Mouse (Mus musculus): ENCODE measurements around the gene Mafg. TPM values are rescaled to one million over a fixed set of nuclear protein-coding genes. Genes with fewer than 3 reads are reported as not detected.

Gene Mafg
- total and polyA plus RNA-seq, 3 experiments = 17.0 to 63.7 (median 29.3) TPM

- TF ChIP-seq SIN3A (IDR thresholded peaks at IDR 0.05; ENCODE audit: low read length) = peak; percentile 97
- TF ChIP-seq HCFC1 (IDR thresholded peaks at IDR 0.05; ENCODE audit: low read depth, low read length) = peak; percentile 89
- no peak for TF ChIP-seq SMC3 (IDR thresholded peaks at IDR 0.05; ENCODE audit: low read depth, low read length)
- no peak for TF ChIP-seq IRF4 (IDR thresholded peaks at IDR 0.05; ENCODE audit: low read depth, low read length)
- TF ChIP-seq NELFE (IDR thresholded peaks at IDR 0.05; ENCODE audit: low read depth, low read length) = peak; percentile 81
- no peak for TF ChIP-seq JUND (conservative IDR thresholded peaks at IDR 0.05; ENCODE audit: low read depth, low read length)
- no peak for TF ChIP-seq ZKSCAN1 (IDR thresholded peaks at IDR 0.05; ENCODE audit: borderline replicate concordance, low read depth, low read length)
- TF ChIP-seq ZC3H11A (IDR thresholded peaks at IDR 0.05; ENCODE audit: low read depth, low read length) = no peak
- no peak; the same call in 1 of the 2 replicates for TF ChIP-seq GABPA (IDR thresholded peaks at IDR 0.05; ENCODE audit: insufficient replicate concordance, low read depth, low read length)
- TF ChIP-seq CTCF (conservative IDR thresholded peaks at IDR 0.05 in 1 of 2, IDR thresholded peaks at IDR 0.05 in 1 of 2; ENCODE audit: low read depth in 2 of 2, low read length in 2 of 2) = no peak
- TF ChIP-seq EP300 (IDR thresholded peaks at IDR 0.05; ENCODE audit: low read length) = no peak
Observed at GRCm38 (mm10) chr11:120624680-120625111, 8.7 kb downstream of the Mafg start (continued).

GRCm38 (mm10) chr11:120623961-120624679, 9.3 kb downstream of the Mafg start:
- dilution Hi-C loops (cut with MboI; ENCODE audit: extremely low pct_ligation_motif_present, extremely low pct_unique_long_range_greater_than_20kb, low sequenced_read_pairs) = no loop called here
- no peaks in the 10 kb centered on the region for H3K27me3 ChIP-seq (replicated peaks)
- H3K9ac ChIP-seq (ENCODE audit: insufficient read depth, low read depth) = peak overlapping the region; percentile 93
- H3K4me3 ChIP-seq (replicated peaks in 1 of 3; ENCODE audit: low read depth in 2 of 3, low read length in 2 of 3, poor library complexity in 1 of 3) = peak overlapping the region; percentile 82 to 100 (median 100)
- H3K4me1 ChIP-seq (ENCODE audit: control insufficient read depth in 1 of 2, insufficient read depth in 2 of 2) = peaks cover 27 to 52% of the 10 kb centered on the region in 2 experiments
- DNase-seq (ENCODE audit: extremely low read depth) = peak; percentile 74
- H3K27ac ChIP-seq (ENCODE audit: insufficient read depth, low read depth) = peak overlapping the region; percentile 83
- peaks cover 26% of the 10 kb centered on the region for H3K79me2 ChIP-seq (replicated peaks; ENCODE audit: control insufficient read depth, extremely low read depth, insufficient read depth, poor library complexity, severe bottlenecking)
- no peaks in the 10 kb centered on the region for H3K9me3 ChIP-seq (replicated peaks; ENCODE audit: low read length)
- H3K36me3 ChIP-seq (replicated peaks in 1 of 2; ENCODE audit: control insufficient read depth in 1 of 2, insufficient read depth in 1 of 2, low read length in 1 of 2) = peaks cover 55 to 77% of the 10 kb centered on the region in 2 experiments
- TF ChIP-seq MEF2A (IDR thresholded peaks at IDR 0.05; ENCODE audit: borderline replicate concordance, low read depth, low read length) (no peak), SMC3 (IDR thresholded peaks at IDR 0.05; ENCODE audit: low read depth, low read length) (peak; percentile 93), CTCF (conservative IDR thresholded peaks at IDR 0.05 in 1 of 2, IDR thresholded peaks at IDR 0.05 in 1 of 2; ENCODE audit: low read depth in 2 of 2, low read length in 2 of 2) (peak; percentile 40 to 96; a peak in 3 of 4 replicates), SIN3A (IDR thresholded peaks at IDR 0.05; ENCODE audit: low read length) (0 out of 2 replicates have a peak, but pooled peaks have one; percentile 45), JUND (conservative IDR thresholded peaks at IDR 0.05; ENCODE audit: low read depth, low read length) (no peak), CHD1 (IDR thresholded peaks at IDR 0.05; ENCODE audit: low read depth, low read length) (peak; percentile 80; the same call in 1 of the 2 replicates), UBTF (IDR thresholded peaks at IDR 0.05; ENCODE audit: low read depth, low read length) (peak; percentile 87; the same call in 1 of the 2 replicates), ELF1 (IDR thresholded peaks at IDR 0.05; ENCODE audit: low read depth, low read length) (no peak), RAD21 (IDR thresholded peaks at IDR 0.05; ENCODE audit: low read depth, low read length) (peak; percentile 88), POLR2AphosphoS2 (IDR thresholded peaks at IDR 0.05; ENCODE audit: low read depth, low read length) (no peak), BHLHE40 (IDR thresholded peaks at IDR 0.05; ENCODE audit: low read depth, low read length) (no peak), MXI1 (IDR thresholded peaks at IDR 0.05; ENCODE audit: low read depth, low read length) (peak; percentile 82), MAX (IDR thresholded peaks at IDR 0.05; ENCODE audit: low read length) (no peak), NRF1 (IDR thresholded peaks at IDR 0.05; ENCODE audit: low read depth, low read length) (peak; percentile 50; the same call in 1 of the 2 replicates), MAZ (IDR thresholded peaks at IDR 0.05; ENCODE audit: low read depth, low read length) (0 out of 2 replicates have a peak, but pooled peaks have one; percentile 11), ZC3H11A (IDR thresholded peaks at IDR 0.05; ENCODE audit: low read depth, low read length) (peak; percentile 77), MYC (IDR thresholded peaks at IDR 0.05; ENCODE audit: low read depth, low read length) (peak; percentile 68; the same call in 1 of the 2 replicates), TCF12 (IDR thresholded peaks at IDR 0.05; ENCODE audit: low read depth, low read length) (peak; percentile 44; the same call in 1 of the 2 replicates), E2F4 (IDR thresholded peaks at IDR 0.05; ENCODE audit: insufficient replicate concordance, low read depth, low read length) (no peak)
- in situ Hi-C loops (cut with MboI; ENCODE audit: low pct_ligation_motif_present, low pct_unique_long_range_greater_than_20kb, low sequenced_read_pairs) = loop anchor here (10.0 kb wide), 1 partner anchor 61 kb away; no protein-coding TSS in a partner anchor
- peak overlapping the region; percentile 86 for H3K4me2 ChIP-seq (ENCODE audit: insufficient read depth, low read depth, poor library complexity, severe bottlenecking)

Data from CH12.LX (cell line).